Mouse (Mus musculus) layer of hippocampus, adult 2 months (tissue): Measurements from ENCODE around the gene Rnf6. TPM values are rescaled to one million over a fixed set of nuclear protein-coding genes. Genes with fewer than 3 reads are reported as not detected.
"Not testable (repeated sequence)": the region's sequence is repeated elsewhere in the genome, so short reads cannot be mapped to it uniquely, and the experiment has no call there.

ENCODE experiments used
- DNase-seq, 2 experiments: peaks; one replicate each; pipeline ENCODE4 v3.0.0; 2022; ENCODE audit warnings: low spot score in 2 of 2
- H3K27ac ChIP-seq: fragments of 200-600 bp; 2 replicates; pipeline ENCODE4 v1.8.1; 2022
- H3K4me3 ChIP-seq: fragments of 200-600 bp; 2 replicates; pipeline ENCODE4 v1.8.1; 2022; ENCODE audit warnings: mild to moderate bottlenecking
- CTCF ChIP-seq: fragments of 200-600 bp; conservative IDR thresholded peaks from 2 replicates; pipeline ENCODE4 v1.8.1; 2022; ENCODE audit warnings: antibody characterized with exemption, mild to moderate bottlenecking, moderate library complexity
- total RNA-seq, 2 experiments: library from RNA; stranded (reverse); gene quantifications; 2 replicates each; pipeline ENCODE4 v1.2.3; 2021

Gene Rnf6
- total RNA-seq, 2 experiments from 2014 or later, result 64.6 to 70.8 TPM

- no peak overlapping the region for H3K4me3 ChIP-seq
- peak in 1 of 2 experiments; percentile 43 for DNase-seq
- no peak for TF ChIP-seq CTCF
- H3K27ac ChIP-seq, result peak overlapping the region; percentile 36; the same call in 1 of the 2 replicates
These were observed 2.4 kb upstream of the Rnf6 start for GRCm38 (mm10) chr5:146223786-146224185.

GRCm38 (mm10) chr5:146221722-146222121 lies 367 bp upstream of the Rnf6 start:
- TF ChIP-seq CTCF, result no peak
- Histone ChIP-seq H3K27ac (peak overlapping the region; percentile 99), H3K4me3 (peak overlapping the region; percentile 94)
- DNase-seq, result no peak

- TF ChIP-seq CTCF, result no peak
- Histone ChIP-seq H3K27ac (peak overlapping the region; percentile 99), H3K4me3 (peak overlapping the region; percentile 94)
- DNase-seq, result no peak
These were observed 865 bp downstream of the Rnf6 start for GRCm38 (mm10) chr5:146220501-146220878.

DNA sequence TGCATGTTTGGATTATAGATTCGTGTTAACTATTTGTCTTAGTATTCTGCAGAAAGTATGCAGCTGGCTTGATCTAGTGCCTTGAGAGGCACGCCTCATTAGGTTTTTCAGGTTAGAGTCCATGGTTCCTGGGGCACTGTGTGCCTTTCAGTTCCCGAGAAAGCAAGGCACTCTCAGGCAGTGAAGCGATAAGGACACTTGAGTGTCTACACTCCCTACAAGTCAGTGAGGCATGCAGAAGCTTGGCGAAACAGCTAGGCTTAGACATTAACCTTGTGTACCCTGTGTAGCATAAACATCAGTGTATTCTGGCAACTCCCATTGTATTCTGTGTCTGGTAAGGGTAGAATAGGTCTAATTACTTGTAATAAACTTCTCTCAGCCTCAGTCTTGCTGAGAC lies 15.8 kb downstream of the Rnf6 start:
- Histone ChIP-seq H3K4me3 (no peak overlapping the region), H3K27ac (no peak overlapping the region)
- DNase-seq, result no peak
- no peak for TF ChIP-seq CTCF

DNA sequence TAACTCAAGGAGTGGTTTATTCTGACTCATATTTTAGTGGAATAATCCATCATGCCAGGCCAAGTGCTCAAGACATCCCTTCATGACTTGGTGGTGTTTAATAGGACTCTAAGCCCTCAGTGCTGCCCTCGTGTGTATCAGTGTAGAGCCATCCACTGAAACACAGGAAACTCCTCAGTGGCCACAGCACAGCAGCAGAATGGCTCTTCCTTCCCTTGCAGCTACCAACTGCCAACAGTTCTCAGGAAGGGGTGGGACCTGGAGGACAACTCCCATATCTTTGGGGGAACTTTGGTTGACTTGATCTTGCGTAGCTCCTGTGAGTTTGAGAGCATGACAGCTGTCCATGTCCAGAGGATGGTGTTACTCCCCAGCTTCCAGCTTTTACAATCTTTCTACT lies 17.4 kb downstream of the Rnf6 start:
- Histone ChIP-seq H3K27ac (no peak overlapping the region), H3K4me3 (no peak overlapping the region)
- 0 out of 2 replicates have a peak, but pooled peaks have one; percentile 9 for TF ChIP-seq CTCF
- no peak for DNase-seq

GRCm38 (mm10) chr5:146200580-146200979 lies 20.8 kb downstream of the Rnf6 start:
- peak; percentile 60 for TF ChIP-seq CTCF
- no peak overlapping the region for H3K27ac ChIP-seq
- no peak overlapping the region for H3K4me3 ChIP-seq
- DNase-seq, result no peak

DNA sequence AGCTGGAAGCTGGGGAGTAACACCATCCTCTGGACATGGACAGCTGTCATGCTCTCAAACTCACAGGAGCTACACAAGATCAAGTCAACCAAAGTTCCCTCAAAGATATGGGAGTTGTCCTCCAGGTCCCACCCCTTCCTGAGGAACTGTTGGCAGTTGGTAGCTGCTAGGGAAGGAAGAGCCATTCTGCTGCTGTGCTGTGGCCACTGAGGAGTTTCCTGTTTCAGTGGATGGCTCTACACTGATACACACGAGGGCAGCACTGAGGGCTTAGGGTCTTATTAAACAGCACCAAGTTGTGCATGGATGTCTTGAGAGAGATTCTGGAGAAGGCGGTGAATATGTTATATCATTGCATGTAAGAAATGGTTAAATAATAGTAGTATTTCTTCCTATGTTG lies 21.8 kb downstream of the Rnf6 start:
- DNase-seq, result no peak
- Histone ChIP-seq H3K27ac (no peak overlapping the region), H3K4me3 (no peak overlapping the region)
- TF ChIP-seq CTCF, result peak; percentile 19; the same call in 1 of the 2 replicates

GRCm38 (mm10) chr5:146199073-146199472 lies 22.3 kb downstream of the Rnf6 start:
- Histone ChIP-seq H3K4me3 (no peak overlapping the region), H3K27ac (no peak overlapping the region)
- no peak for DNase-seq
- no peak for TF ChIP-seq CTCF

- no peak for TF ChIP-seq CTCF
- H3K27ac ChIP-seq, result no peak overlapping the region
These were observed 28.0 kb downstream of the Rnf6 start for GRCm38 (mm10) chr5:146193360-146193759.

DNA sequence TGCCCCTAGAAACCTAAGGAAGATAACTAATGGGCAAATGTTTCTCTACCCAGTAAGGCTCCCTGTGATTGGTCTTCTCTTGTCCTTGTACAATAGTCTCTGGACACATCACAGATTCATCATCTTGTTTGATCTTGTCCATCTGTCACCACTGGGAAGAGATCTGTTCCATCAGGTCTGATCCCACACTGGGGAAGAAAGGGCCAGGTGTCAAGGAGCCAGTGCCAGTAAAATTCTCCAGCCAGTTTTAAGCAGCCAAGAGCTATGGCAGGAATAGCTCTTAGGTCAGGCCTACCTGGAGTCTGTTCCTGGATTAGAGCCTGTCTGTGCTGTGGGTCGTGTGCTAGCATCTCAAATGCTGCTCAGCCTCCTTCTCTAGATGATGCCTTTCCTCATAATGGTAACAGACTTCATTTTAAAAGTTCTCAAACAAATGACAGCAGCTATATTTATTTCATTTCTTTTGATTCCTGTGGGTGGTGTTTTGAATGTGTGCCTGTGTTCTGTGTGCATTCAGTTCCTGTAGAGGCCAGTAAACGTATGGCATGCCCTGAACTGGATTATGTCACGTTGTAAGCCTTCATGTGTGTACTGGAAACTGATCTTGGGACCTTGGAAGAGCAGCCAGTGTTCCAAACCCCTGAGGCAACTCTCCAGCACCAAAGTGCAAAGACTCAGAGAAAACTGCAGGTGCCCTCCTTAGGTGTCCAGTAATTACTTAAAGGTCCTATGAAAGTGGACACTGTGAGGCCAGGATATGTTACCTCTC lies 30.7 kb downstream of the Rnf6 start:
- TF ChIP-seq CTCF, result no peak
- no peak for DNase-seq
- no peak overlapping the region for H3K4me3 ChIP-seq
- H3K27ac ChIP-seq, result no peak overlapping the region

More at GRCm38 (mm10) chr5:146193360-146193759, 28.0 kb downstream of the Rnf6 start:
- no peak overlapping the region for H3K4me3 ChIP-seq
- DNase-seq, result no peak

GRCm38 (mm10) chr5:146190093-146190492 lies 31.3 kb downstream of the Rnf6 start:
- no peak overlapping the region for H3K4me3 ChIP-seq
- no peak for TF ChIP-seq CTCF
- DNase-seq, result no peak
- H3K27ac ChIP-seq, result no peak overlapping the region

DNA sequence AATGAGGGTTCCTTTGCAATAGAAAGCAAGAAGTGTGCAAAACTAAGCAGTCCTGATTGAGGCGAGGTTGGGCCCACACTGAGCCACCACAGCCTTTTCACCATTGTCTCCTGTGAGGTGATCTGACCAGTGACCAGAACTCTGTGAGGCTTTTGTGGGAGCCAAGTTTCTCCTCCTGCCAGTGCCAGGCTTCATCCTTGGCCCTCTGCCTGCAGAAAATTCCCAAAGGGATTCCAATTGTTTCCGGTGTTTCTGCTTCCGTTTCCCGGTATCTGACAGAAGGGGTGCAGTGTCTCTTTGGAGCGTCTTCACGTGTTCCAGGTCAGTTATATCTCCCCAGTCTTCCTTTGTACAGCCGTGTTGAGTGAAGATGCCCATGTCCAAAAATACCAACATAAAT lies 32.6 kb downstream of the Rnf6 start:
- no peak overlapping the region for H3K4me3 ChIP-seq
- TF ChIP-seq CTCF, result no peak

DNA sequence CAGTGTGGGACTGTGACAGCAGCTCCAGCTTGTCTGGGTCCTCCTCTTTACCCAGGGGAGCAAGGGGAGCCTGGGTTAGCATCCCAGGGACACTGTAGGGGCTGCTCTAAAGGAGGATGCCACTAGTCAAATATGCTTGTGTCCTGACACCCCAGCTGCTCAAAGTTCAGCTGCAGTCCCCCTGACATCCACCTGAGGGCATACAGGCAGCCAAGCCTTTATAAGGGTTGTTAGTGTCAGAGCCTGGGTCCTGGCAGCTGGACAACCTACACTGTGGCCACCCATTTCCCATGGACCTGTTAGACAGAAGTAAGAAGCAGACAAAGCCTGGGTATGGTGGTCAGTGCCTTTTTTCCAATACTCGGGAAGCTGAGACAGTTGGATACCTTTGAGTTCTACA lies 33.2 kb downstream of the Rnf6 start:
- Histone ChIP-seq H3K27ac (no peak overlapping the region), H3K4me3 (no peak overlapping the region)
- no peak for DNase-seq
- TF ChIP-seq CTCF, result peak; percentile 27; the same call in 1 of the 2 replicates

More for the DNA sequence above, 32.6 kb downstream of the Rnf6 start:
- H3K27ac ChIP-seq, result no peak overlapping the region
- DNase-seq, result no peak

DNA sequence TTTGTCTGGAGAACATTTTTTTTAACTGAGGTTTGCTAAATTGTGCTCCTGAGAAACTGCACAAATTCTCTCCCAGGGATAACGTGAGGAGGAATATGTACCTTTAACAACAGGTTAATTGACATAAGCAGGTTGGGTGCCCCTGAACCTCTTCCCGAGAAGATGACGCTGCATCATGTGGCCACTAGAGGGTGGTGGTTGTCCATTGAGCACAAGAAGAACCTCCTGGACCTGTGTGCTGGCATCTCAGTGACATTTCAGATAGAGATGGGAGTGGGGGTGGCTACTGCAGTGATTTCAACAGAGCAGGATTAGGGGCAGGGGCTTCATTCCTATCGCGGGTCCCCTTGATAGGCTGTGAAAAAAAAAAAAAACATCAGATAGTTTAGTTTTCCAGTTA lies 33.9 kb downstream of the Rnf6 start:
- TF ChIP-seq CTCF, result peak; percentile 82
- DNase-seq, result peak; percentile 50 to 77
- not testable (repeated sequence) for H3K4me3 ChIP-seq, H3K27ac ChIP-seq

- H3K27ac ChIP-seq, DNase-seq, H3K4me3 ChIP-seq: not testable (repeated sequence)
These were observed 36.2 kb downstream of the Rnf6 start, which contains the start of gene 1700001J03Rik for GRCm38 (mm10) chr5:146185204-146185603. TSS of gene 1700001J03Rik (minus strand) at chr5:146185304.
